Mouse (Mus musculus): ENCODE data around the gene Ggct.
A peak's percentile ranks its signal among the peaks of the same experiment; 100 is the strongest.

DNA sequence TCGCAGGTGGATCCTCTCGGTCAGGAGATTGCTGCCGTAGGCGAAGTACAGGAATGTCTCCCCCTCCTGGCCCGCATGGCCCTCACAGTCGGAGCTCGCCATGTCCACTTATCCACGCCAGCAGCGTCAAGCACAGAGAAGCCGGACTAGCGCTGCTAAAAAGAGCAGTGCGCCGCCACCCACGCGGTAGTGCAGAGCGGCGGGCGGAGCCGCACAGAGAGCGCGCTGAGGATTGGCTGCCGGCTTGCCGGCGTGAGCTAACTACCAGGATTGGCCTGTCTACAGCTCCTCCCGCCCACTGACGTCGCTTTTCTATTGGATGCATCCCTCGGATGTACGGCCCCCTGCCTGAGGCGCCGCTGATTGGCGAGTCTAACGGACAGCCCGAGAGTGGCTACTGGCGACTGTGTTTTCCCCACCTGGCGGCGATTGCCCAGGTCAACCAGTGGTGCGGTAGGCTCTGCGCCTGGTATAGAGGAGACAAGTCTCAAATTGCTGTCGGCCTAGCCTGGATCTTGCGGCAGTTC is at the start of gene Ggct:
- TF ChIP-seq CTCF (IDR thresholded peaks at IDR 0.05; ENCODE audit: control insufficient read depth, insufficient read depth, insufficient read length) (peak; percentile 83), MYOG (IDR thresholded peaks at IDR 0.05; ENCODE audit: control insufficient read depth, extremely low read depth, insufficient read length) (no peak), CEBPB (IDR thresholded peaks at IDR 0.05; ENCODE audit: low read depth) (no peak), MAX (IDR thresholded peaks at IDR 0.05) (peak; percentile 91), MYOD1 (IDR thresholded peaks at IDR 0.05; ENCODE audit: control insufficient read depth, insufficient read length, low read depth) (no peak), USF1 (IDR thresholded peaks at IDR 0.05; ENCODE audit: low read depth) (no peak)
